Mouse (Mus musculus): ENCODE measurements around the gene Apbb2.

The Apbb2 gene

GRCm38 (mm10) chr5:66468331-66469001, 150.1 kb downstream of the Apbb2 start:
- no peak for DNase-seq

DNA sequence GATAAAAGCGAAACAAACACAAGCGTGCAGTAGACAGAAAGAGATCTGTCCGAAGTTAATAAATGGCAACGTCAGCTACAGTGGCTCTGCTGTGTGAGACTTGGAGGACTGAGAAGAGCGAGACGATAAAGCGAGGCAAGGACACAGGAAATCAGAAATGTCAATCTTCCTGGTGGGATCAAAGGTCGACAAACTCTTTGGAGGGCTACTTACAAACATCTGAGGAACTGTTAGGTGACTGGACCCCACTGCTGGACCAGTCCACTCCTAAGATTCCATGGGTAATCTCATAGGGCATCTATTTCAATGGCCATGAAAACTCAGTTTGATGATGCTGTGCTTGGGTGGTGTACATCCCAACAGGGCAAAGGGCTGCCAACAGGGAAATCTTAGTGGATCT, 155.9 kb downstream of the Apbb2 start:
- DNase-seq, result no peak

GRCm38 (mm10) chr5:66458851-66459250, 159.7 kb downstream of the Apbb2 start:
- DNase-seq, result peak; percentile 50

DNA sequence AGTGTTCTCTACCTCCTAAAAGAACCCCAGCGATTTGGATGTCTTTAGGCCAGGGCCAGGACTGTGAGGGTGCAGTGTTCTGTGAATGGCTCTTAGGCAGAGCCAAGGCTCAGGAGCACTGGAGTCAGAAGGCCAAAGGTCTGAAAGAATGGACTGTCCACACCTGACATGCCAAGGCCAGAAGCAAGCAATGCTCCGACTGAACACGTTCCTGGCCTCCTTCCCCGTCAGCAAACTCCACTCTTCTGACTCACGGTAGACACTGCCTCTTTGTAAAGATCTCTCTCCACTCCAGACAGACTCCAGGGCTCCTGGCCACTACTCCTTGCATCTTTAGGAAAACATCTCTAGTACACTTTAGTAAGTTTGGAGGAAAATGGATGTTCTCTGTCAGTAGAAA, 163.3 kb downstream of the Apbb2 start:
- DNase-seq, result no peak

DNA sequence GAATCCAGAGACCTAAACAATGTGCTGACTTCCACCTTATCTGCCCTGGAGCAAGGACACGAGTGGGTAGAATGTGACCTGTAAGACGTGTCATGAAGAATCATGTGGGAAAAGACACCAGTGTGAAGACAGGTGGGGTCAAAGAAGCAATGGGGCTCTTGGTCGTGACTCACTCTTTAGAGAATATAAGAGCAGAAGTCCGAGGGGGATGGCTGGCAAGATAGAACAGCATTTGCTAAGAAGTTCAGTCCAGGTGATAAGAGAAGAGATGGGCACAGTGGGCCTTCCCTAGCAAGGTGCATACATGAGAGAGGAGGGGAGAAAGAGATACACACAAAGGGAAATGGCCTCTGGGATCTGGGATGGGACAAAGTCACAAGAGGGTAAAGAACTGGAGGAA, 163.8 kb downstream of the Apbb2 start:
- no peak for DNase-seq

DNA sequence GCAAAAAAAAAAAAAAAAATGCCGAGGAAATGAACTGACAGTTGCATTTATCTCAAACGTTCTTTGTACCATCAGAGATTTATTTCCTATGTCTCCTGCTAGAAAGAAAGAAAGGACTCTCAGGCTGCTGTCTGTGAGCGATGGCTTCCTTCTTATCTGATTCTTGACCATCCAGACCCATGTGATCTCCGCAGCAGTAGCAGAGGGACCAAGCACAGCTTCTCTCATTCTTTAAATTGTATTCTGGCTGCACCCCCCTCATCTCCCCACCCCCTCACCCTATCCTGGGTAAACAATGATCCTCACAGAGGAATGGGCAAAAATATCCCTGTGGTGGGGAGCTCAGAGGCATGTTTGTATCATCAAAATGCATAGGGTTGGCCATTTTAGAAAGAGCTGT, 165.5 kb downstream of the Apbb2 start:
- no peak for DNase-seq

DNA sequence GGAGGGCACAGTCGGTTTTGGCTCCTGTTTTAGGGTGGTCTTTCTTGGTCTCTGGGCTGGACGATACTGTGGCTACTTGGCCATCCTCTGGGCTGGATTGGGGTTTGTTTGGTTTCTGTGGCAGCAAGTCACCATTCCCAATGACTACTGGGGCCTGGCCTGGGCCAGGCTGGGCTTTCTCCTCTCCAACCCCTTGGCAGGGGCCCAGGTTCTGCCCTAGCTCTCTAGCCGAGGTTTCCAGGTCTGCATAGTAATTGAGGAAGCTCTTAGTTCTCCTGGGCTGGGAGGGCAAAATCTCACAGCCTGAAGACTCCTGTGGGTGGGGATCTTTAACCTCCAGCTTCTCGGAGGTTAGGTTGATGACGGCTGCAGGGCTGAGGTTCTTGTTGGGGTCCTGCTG, 167.0 kb downstream of the Apbb2 start:
- DNase-seq, result peak; percentile 41

- DNase-seq, result no peak
Observed at GRCm38 (mm10) chr5:66445497-66445896, 173.1 kb downstream of the Apbb2 start.

- DNase-seq, result no peak
Observed at GRCm38 (mm10) chr5:66442260-66442659, 176.3 kb downstream of the Apbb2 start.

- no peak for DNase-seq
Observed at GRCm38 (mm10) chr5:66436791-66437246, 181.8 kb downstream of the Apbb2 start.

DNA sequence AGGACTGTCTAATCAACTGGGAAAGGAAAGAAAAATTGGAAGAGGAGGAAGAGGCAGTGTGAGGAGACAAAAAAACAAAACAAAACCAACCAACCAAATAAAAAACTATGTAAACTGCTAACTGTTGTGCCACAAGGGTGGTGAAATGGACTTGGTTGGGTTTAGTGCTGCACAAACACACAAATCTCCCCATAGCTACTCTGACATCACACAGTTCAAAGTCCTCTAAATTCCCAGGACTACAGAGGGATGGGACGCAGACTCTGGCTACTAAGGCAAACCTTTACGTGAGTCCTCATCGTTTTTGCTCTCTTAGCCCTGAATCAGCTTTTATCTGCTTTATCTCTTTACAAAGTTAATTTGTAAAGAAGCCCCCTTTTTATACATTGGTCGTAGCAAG, 183.4 kb downstream of the Apbb2 start:
- no peak for DNase-seq

DNA sequence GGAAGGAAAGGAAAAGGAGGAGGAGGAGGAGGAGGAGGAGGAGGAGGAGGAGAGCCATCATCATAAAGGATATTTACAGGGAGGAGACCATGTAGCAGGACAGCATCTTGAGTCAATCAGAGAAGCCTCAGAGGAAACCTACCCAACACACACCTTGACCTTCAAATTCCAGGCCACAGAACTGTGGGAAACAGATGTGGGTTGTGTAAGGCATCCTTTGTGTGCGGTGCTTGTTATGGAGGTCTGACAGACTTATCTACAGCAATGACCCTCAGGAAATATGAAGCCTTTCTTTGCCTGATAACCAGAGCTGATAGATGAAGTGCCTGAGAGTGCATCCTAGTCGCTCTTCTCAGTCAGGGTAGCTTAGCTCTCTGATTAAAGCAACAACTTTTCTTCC, 189.5 kb downstream of the Apbb2 start:
- DNase-seq, result no peak

GRCm38 (mm10) chr5:66428071-66428470, 190.5 kb downstream of the Apbb2 start:
- DNase-seq, result no peak

- peak; percentile 63 for DNase-seq
Observed at GRCm38 (mm10) chr5:66423909-66424308, 194.7 kb downstream of the Apbb2 start.

- DNase-seq, result no peak
Observed at GRCm38 (mm10) chr5:66423466-66423865, 195.1 kb downstream of the Apbb2 start.

GRCm38 (mm10) chr5:66421954-66422353, 196.6 kb downstream of the Apbb2 start:
- no peak for DNase-seq

DNA sequence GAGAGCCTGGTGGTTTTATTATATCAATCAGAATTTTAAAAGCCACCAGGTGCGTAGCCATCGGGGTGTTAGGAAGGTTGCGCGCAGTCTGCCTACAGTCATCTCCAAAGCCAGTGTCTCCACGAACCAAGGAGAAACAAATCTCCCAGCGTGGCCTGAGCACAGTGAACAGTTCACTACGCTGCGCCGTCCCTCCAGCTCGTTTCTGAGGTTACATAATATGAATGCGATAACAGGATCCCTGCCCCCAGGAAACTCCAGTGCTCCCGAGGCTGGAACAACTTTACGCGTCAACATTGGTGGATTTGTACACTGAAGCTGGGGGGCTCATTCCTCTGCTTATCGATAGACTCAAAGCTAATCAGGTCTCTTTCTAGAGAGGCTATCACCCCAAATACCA, 197.4 kb downstream of the Apbb2 start:
- DNase-seq, result no peak

DNA sequence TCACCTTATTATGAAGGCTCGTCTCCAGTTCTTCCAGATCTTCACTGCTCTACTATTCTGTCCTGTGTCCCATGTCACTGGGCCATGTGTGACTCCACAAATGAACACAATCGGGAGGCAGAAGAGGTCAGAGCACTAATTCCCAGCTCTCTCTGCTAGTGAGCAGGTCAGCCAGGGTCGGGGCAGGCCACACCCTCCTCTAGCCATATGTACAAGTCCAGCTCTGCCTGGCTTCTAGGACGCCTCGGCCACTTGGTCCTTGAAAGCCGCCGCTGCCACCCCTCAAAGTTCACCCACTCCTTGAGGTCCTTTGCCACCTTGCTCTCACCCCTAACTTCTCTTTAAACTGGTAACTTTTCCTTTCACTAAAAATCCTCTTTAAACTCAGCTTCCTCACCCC, 198.6 kb downstream of the Apbb2 start:
- no peak for DNase-seq

DNA sequence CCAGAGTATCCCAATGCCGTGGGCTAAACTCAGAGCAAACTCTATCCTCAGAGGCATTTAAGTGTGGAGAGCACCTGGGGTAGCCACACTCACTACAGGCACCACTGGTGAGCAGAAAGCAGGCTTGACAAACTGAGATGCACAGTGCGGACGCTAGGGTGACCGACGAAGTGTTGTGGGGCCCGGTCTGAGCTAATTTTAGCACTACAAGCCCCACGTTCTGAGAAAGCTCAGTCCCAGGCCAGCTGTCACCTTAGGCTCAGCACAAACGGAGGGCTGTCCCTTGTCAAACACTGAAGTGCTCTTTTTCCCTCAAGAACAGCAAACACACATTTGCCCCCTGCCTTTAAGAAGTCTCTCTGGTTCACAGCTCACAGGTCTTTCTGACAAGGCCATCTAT, 201.3 kb downstream of the Apbb2 start:
- no peak for DNase-seq

GRCm38 (mm10) chr5:66415700-66416543, 202.7 kb downstream of the Apbb2 start:
- no peak for DNase-seq

DNA sequence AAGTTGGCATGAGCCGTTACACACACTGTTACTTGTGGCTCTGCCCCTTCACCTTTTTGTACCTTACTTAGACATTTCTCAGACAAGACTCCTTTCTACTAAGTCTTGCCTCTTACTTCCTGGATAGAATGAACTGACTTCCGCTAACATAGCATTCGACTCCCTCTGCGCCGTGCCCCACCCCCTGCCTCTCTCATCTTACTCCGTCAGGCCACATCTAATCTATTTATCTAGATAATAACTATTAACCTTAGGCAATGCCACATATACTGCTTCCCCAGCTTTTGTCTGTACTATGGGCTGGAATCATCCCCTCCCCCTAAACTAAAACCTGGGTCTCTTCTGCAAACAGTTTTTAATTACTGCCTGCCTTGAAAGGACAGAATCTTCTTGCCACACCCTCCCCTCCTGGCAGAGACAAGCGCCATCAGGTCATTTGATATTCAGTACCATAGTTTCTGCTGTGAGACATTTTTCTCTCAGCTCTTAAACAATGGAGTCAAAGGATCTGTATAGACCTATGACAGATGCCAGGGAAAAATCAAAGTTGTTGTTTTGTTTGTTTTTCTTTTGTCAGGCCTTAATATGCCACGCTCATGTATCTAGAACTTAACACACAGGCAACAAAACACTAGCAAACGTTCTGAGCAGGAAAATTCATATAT, 203.4 kb downstream of the Apbb2 start:
- no peak for DNase-seq

- DNase-seq, result no peak
Observed at GRCm38 (mm10) chr5:66413402-66413801, 205.2 kb downstream of the Apbb2 start.

DNA sequence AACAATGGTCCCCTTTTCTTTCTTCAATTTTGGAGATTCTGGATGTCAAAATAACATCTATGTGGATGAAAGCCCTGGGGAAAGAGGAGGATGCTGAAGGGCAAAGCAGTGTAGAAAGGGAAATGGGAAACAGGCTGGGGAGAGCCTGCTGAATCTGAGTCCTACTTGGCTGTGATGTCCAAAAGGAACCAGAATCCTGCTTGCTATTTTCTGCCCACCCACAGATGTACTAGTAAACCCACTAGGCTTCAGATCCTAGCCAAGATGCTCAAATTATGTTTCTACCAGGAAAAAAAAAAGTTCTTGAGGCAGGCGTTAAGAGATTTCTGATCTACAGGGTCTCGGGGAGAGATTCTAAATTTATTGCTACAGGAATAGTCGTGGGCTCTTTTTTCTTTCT, 205.8 kb downstream of the Apbb2 start:
- no peak for DNase-seq

DNA sequence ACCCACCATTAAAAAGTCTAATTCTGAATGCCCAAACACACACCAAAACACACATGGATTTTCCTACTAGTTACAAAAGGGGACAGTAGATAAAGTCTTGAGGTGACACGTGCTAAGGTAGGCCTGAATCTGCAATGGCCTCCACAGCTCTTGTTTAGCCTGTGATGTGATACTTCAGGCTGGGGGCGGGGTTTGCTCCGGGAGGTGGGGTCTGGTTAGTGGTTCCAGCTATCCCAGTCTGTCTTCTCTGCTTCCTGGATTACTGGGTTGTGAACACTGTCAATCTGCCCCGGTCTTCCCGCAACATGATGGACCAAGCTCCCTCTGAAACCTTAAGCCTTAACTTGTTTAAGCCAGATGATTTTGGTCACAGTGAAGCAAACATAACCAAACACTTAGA, 210.0 kb downstream of the Apbb2 start:
- no peak for DNase-seq

Data from kidney, postnatal 10 days (tissue).